Mouse (Mus musculus): ENCODE results near the gene Ano4. TPM values are rescaled to one million over a fixed set of nuclear protein-coding genes. Genes with fewer than 3 reads are reported as not detected.

Ano4 gene
- total RNA-seq, 2 experiments from 2014 or later: 22.5 to 24.0 TPM

- DNase-seq (ENCODE audit: extremely low spot score in 1 of 2, low spot score in 2 of 2): no peak
- intact Hi-C loops (cut with DNase I): no loop called here
Observed at GRCm38 (mm10) chr10:89300346-89300745, 44.2 kb downstream of the Ano4 start.

GRCm38 (mm10) chr10:89292784-89293183, 51.8 kb downstream of the Ano4 start:
- intact Hi-C loops (cut with DNase I): no loop called here
- DNase-seq (ENCODE audit: extremely low spot score in 1 of 2, low spot score in 2 of 2): no peak

- DNase-seq (ENCODE audit: extremely low spot score in 1 of 2, low spot score in 2 of 2): no peak
- intact Hi-C loops (cut with DNase I): no loop called here
Observed at GRCm38 (mm10) chr10:89290698-89291097, 53.9 kb downstream of the Ano4 start.

- intact Hi-C loops (cut with DNase I): no loop called here
- DNase-seq (ENCODE audit: extremely low spot score in 1 of 2, low spot score in 2 of 2): no peak
Observed at GRCm38 (mm10) chr10:89289290-89289689, 55.3 kb downstream of the Ano4 start.

GRCm38 (mm10) chr10:89280402-89280801, 64.2 kb downstream of the Ano4 start:
- no peak for DNase-seq (ENCODE audit: extremely low spot score in 1 of 2, low spot score in 2 of 2)
- intact Hi-C loops (cut with DNase I): no loop called here

- DNase-seq (ENCODE audit: extremely low spot score in 1 of 2, low spot score in 2 of 2): no peak
- intact Hi-C loops (cut with DNase I): no loop called here
Observed at GRCm38 (mm10) chr10:89273001-89273680, 71.4 kb downstream of the Ano4 start.

- intact Hi-C loops (cut with DNase I): no loop called here
- no peak for DNase-seq (ENCODE audit: extremely low spot score in 1 of 2, low spot score in 2 of 2)
Observed at GRCm38 (mm10) chr10:89267312-89267711, 77.2 kb downstream of the Ano4 start.

- DNase-seq (ENCODE audit: extremely low spot score in 1 of 2, low spot score in 2 of 2): no peak
- intact Hi-C loops (cut with DNase I): no loop called here
Observed at GRCm38 (mm10) chr10:89263396-89263795, 81.2 kb downstream of the Ano4 start.

GRCm38 (mm10) chr10:89257457-89258381, 86.8 kb downstream of the Ano4 start:
- intact Hi-C loops (cut with DNase I): no loop called here
- DNase-seq (ENCODE audit: extremely low spot score in 1 of 2, low spot score in 2 of 2): peak; percentile 26 to 48

GRCm38 (mm10) chr10:89256762-89257456, 87.7 kb downstream of the Ano4 start:
- intact Hi-C loops (cut with DNase I): no loop called here
- DNase-seq (ENCODE audit: extremely low spot score in 1 of 2, low spot score in 2 of 2): peak; percentile 16 to 25

- DNase-seq (ENCODE audit: extremely low spot score in 1 of 2, low spot score in 2 of 2): no peak
- intact Hi-C loops (cut with DNase I): no loop called here
Observed at GRCm38 (mm10) chr10:89254765-89255164, 89.8 kb downstream of the Ano4 start.

- intact Hi-C loops (cut with DNase I): no loop called here
- DNase-seq (ENCODE audit: extremely low spot score in 1 of 2, low spot score in 2 of 2): no peak
Observed at GRCm38 (mm10) chr10:89253799-89254198, 90.8 kb downstream of the Ano4 start.

GRCm38 (mm10) chr10:89252636-89253035, 91.9 kb downstream of the Ano4 start:
- intact Hi-C loops (cut with DNase I): no loop called here

GRCm38 (mm10) chr10:89243808-89244207, 100.8 kb downstream of the Ano4 start:
- DNase-seq (ENCODE audit: extremely low spot score in 1 of 2, low spot score in 2 of 2): no peak
- intact Hi-C loops (cut with DNase I): no loop called here

More at GRCm38 (mm10) chr10:89252636-89253035, 91.9 kb downstream of the Ano4 start:
- no peak for DNase-seq (ENCODE audit: extremely low spot score in 1 of 2, low spot score in 2 of 2)

GRCm38 (mm10) chr10:89224524-89224923, 120.0 kb downstream of the Ano4 start:
- no peak for DNase-seq (ENCODE audit: extremely low spot score in 1 of 2, low spot score in 2 of 2)
- intact Hi-C loops (cut with DNase I): no loop called here

- no peak for DNase-seq (ENCODE audit: extremely low spot score in 1 of 2, low spot score in 2 of 2)
Observed at GRCm38 (mm10) chr10:89222284-89222989, 122.1 kb downstream of the Ano4 start.

GRCm38 (mm10) chr10:89216078-89216477, 128.5 kb downstream of the Ano4 start:
- intact Hi-C loops (cut with DNase I): no loop called here
- no peak for DNase-seq (ENCODE audit: extremely low spot score in 1 of 2, low spot score in 2 of 2)

More at GRCm38 (mm10) chr10:89222284-89222989, 122.1 kb downstream of the Ano4 start:
- intact Hi-C loops (cut with DNase I): no loop called here

GRCm38 (mm10) chr10:89205858-89206257, 138.7 kb downstream of the Ano4 start:
- intact Hi-C loops (cut with DNase I): no loop called here
- peak in 1 of 2 experiments; percentile 24 for DNase-seq (ENCODE audit: extremely low spot score in 1 of 2, low spot score in 2 of 2)

- intact Hi-C loops (cut with DNase I): no loop called here
- peak in 1 of 2 experiments; percentile 16 for DNase-seq (ENCODE audit: extremely low spot score in 1 of 2, low spot score in 2 of 2)
Observed at GRCm38 (mm10) chr10:89196444-89196843, 148.1 kb downstream of the Ano4 start.
